Mouse (Mus musculus) heart, postnatal 0 days (tissue): ENCODE data around the gene Mrpl51.

Source experiments
- CTCF ChIP-seq: IDR thresholded peaks from 2 replicates; pipeline ENCODE4 v1.5.1; 2016; ENCODE audit warnings: antibody characterized with exemption, control low read depth, low read depth
- EP300 ChIP-seq: IDR thresholded peaks from 2 replicates; pipeline ENCODE4 v1.6.1; 2016; ENCODE audit warnings: antibody characterized with exemption, low read depth

- TF ChIP-seq CTCF (no peak), EP300 (no peak)
These were observed 32.6 kb upstream of the Mrpl51 start for GRCm38 (mm10) chr6:125158944-125159492.
